Mouse (Mus musculus): Measurements from ENCODE around the gene Nedd9. TPM values are rescaled to one million over a fixed set of nuclear protein-coding genes. Genes with fewer than 3 reads are reported as not detected.

The Nedd9 gene
- polyA plus RNA-seq, 1 experiment from 2014 or later, result 22.9 TPM

DNA sequence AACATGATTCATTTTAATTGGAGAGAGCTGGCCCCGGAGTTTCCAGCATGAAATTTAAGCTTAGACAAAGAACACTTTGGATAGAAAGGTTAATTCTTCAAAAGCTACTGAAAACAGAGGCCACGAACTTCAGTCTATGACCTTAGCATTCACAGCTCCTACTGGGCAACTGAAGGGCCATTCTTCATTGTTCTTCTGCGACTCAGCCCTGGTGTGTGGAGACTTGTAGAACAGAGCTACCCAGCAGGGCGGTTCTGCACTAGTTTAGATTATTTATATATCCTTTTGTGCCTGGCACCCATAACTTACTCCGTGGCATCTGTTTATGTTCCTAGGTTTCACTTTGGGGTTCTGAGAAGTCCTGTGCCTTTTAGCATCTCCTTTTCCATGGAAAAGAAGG is 193.6 kb downstream of the Nedd9 start:
- H3K4me3 ChIP-seq (ENCODE audit: control insufficient read depth in 1 of 2, insufficient read depth in 1 of 2, low read depth in 1 of 2, low read length in 2 of 2), result no peak overlapping the region
- no peaks in the 10 kb centered on the region for H3K36me3 ChIP-seq (ENCODE audit: control insufficient read depth, insufficient read depth, low read length)
- no peak overlapping the region for H3K9ac ChIP-seq (ENCODE audit: low read length)
- no peak overlapping the region for H3K4me2 ChIP-seq (ENCODE audit: low read length)
- 0 out of 2 replicates have a peak, but pooled peaks cover 7% of the 10 kb centered on the region for H3K27me3 ChIP-seq (ENCODE audit: control insufficient read depth, insufficient read depth, low read length)
- H3K4me1 ChIP-seq (ENCODE audit: control insufficient read depth in 2 of 2, insufficient read depth in 2 of 2, low read length in 2 of 2), result peaks cover 0 to 3% of the 10 kb centered on the region in 2 experiments; a peak in 1 of 4 replicates
- WGBS, result 77% methylated on average over 5 of the region's 5 CpGs
- H3K9me3 ChIP-seq (ENCODE audit: control insufficient read depth, low read length), result peaks cover 4% of the 10 kb centered on the region; the same call in 1 of the 2 replicates
- H3K27ac ChIP-seq (replicated peaks in 1 of 2; ENCODE audit: control insufficient read depth in 1 of 2, insufficient read depth in 1 of 2, low read depth in 2 of 2, low read length in 2 of 2), result no peak overlapping the region
- ATAC-seq (ENCODE audit: insufficient number of reproducible peaks, insufficient read depth, low FRiP score, low read depth), result no peak

GRCm38 (mm10) chr13:41291466-41291974 is 195.6 kb downstream of the Nedd9 start:
- H3K4me3 ChIP-seq (ENCODE audit: control insufficient read depth in 1 of 2, insufficient read depth in 1 of 2, low read depth in 1 of 2, low read length in 2 of 2), result no peak overlapping the region
- peaks cover 4% of the 10 kb centered on the region; the same call in 1 of the 2 replicates for H3K9me3 ChIP-seq (ENCODE audit: control insufficient read depth, low read length)
- 76% methylated on average over 4 of the region's 4 CpGs for WGBS

DNA sequence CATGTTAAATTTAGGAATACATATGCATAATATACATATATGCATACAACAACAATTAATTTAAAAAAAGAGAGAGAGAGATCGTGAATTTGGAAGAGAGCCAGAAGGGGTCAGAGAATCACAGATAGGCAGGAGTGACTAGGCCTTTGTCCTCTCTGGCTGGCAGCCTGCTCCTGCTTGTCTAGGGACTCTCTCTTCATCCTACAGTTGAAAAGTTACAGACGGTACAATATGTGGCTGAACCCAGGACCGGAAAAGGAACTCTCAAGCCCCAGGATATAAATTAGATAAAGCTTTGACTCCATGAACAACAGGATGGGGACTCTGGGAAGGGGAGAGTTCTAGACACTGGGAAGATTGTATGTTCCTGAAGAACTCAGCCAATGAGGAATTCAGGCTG is 200.9 kb downstream of the Nedd9 start:
- ATAC-seq (ENCODE audit: insufficient number of reproducible peaks, insufficient read depth, low FRiP score, low read depth), result no peak
- Histone ChIP-seq H3K9me3 (ENCODE audit: control insufficient read depth, low read length) (peaks cover under 1% of the 10 kb centered on the region; the same call in 1 of the 2 replicates), H3K27me3 (ENCODE audit: control insufficient read depth, insufficient read depth, low read length) (no peaks in the 10 kb centered on the region), H3K9ac (ENCODE audit: low read length) (no peak overlapping the region), H3K36me3 (ENCODE audit: control insufficient read depth, insufficient read depth, low read length) (no peaks in the 10 kb centered on the region), H3K27ac (replicated peaks in 1 of 2; ENCODE audit: control insufficient read depth in 1 of 2, insufficient read depth in 1 of 2, low read depth in 2 of 2, low read length in 2 of 2) (peak overlapping the region; percentile 14 to 52; a peak in 2 of 4 replicates), H3K4me1 (ENCODE audit: control insufficient read depth in 2 of 2, insufficient read depth in 2 of 2, low read length in 2 of 2) (peaks cover 0 to 2% of the 10 kb centered on the region in 2 experiments; a peak in 1 of 4 replicates), H3K4me3 (ENCODE audit: control insufficient read depth in 1 of 2, insufficient read depth in 1 of 2, low read depth in 1 of 2, low read length in 2 of 2) (no peak overlapping the region), H3K4me2 (ENCODE audit: low read length) (no peak overlapping the region)
- WGBS, result 43% methylated on average over 3 of the region's 3 CpGs

More at GRCm38 (mm10) chr13:41291466-41291974, 195.6 kb downstream of the Nedd9 start:
- peaks cover 0 to 2% of the 10 kb centered on the region in 2 experiments; a peak in 1 of 4 replicates for H3K4me1 ChIP-seq (ENCODE audit: control insufficient read depth in 2 of 2, insufficient read depth in 2 of 2, low read length in 2 of 2)
- no peak overlapping the region for H3K9ac ChIP-seq (ENCODE audit: low read length)
- ATAC-seq (ENCODE audit: insufficient number of reproducible peaks, insufficient read depth, low FRiP score, low read depth), result no peak
- no peak overlapping the region for H3K27ac ChIP-seq (replicated peaks in 1 of 2; ENCODE audit: control insufficient read depth in 1 of 2, insufficient read depth in 1 of 2, low read depth in 2 of 2, low read length in 2 of 2)
- no peak overlapping the region for H3K4me2 ChIP-seq (ENCODE audit: low read length)
- 0 out of 2 replicates have a peak, but pooled peaks cover 4% of the 10 kb centered on the region for H3K27me3 ChIP-seq (ENCODE audit: control insufficient read depth, insufficient read depth, low read length)
- H3K36me3 ChIP-seq (ENCODE audit: control insufficient read depth, insufficient read depth, low read length), result no peaks in the 10 kb centered on the region

DNA sequence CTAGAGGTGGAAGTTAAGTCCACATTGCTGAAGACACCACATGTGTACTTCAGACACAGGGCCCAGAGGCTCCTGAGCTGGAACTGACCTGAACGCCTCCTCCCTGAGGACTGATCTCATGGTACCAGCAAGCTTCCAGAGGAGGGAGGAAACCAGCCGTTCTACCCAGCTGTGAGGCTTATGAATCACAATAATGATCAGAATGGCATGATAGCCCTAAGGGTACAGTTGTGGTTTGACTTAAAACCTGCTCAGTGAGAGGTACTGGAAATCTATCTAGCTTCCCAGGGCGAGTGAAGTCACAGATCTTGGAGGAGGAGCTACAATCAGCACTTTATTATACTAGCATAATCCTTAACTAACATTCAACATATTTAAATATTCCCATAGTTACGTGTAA is 201.7 kb downstream of the Nedd9 start:
- Histone ChIP-seq H3K9ac (ENCODE audit: low read length) (no peak overlapping the region), H3K4me3 (ENCODE audit: control insufficient read depth in 1 of 2, insufficient read depth in 1 of 2, low read depth in 1 of 2, low read length in 2 of 2) (no peak overlapping the region), H3K9me3 (ENCODE audit: control insufficient read depth, low read length) (no peaks in the 10 kb centered on the region), H3K36me3 (ENCODE audit: control insufficient read depth, insufficient read depth, low read length) (no peaks in the 10 kb centered on the region), H3K4me1 (ENCODE audit: control insufficient read depth in 2 of 2, insufficient read depth in 2 of 2, low read length in 2 of 2) (peaks cover 0 to 2% of the 10 kb centered on the region in 2 experiments; a peak in 1 of 4 replicates), H3K4me2 (ENCODE audit: low read length) (no peak overlapping the region), H3K27ac (replicated peaks in 1 of 2; ENCODE audit: control insufficient read depth in 1 of 2, insufficient read depth in 1 of 2, low read depth in 2 of 2, low read length in 2 of 2) (no peak overlapping the region), H3K27me3 (ENCODE audit: control insufficient read depth, insufficient read depth, low read length) (no peaks in the 10 kb centered on the region)
- ATAC-seq (ENCODE audit: insufficient number of reproducible peaks, insufficient read depth, low FRiP score, low read depth), result no peak
- WGBS, result 79% methylated on average over 4 of the region's 4 CpGs

- Histone ChIP-seq H3K4me2 (ENCODE audit: low read length) (no peak overlapping the region), H3K36me3 (ENCODE audit: control insufficient read depth, insufficient read depth, low read length) (no peaks in the 10 kb centered on the region), H3K4me1 (ENCODE audit: control insufficient read depth in 2 of 2, insufficient read depth in 2 of 2, low read length in 2 of 2) (peaks cover 0 to 2% of the 10 kb centered on the region in 2 experiments; a peak in 1 of 4 replicates), H3K27me3 (ENCODE audit: control insufficient read depth, insufficient read depth, low read length) (no peaks in the 10 kb centered on the region), H3K9me3 (ENCODE audit: control insufficient read depth, low read length) (no peaks in the 10 kb centered on the region), H3K27ac (replicated peaks in 1 of 2; ENCODE audit: control insufficient read depth in 1 of 2, insufficient read depth in 1 of 2, low read depth in 2 of 2, low read length in 2 of 2) (no peak overlapping the region), H3K4me3 (ENCODE audit: control insufficient read depth in 1 of 2, insufficient read depth in 1 of 2, low read depth in 1 of 2, low read length in 2 of 2) (no peak overlapping the region), H3K9ac (ENCODE audit: low read length) (no peak overlapping the region)
- no peak for ATAC-seq (ENCODE audit: insufficient number of reproducible peaks, insufficient read depth, low FRiP score, low read depth)
- 15% methylated on average over 5 of the region's 5 CpGs for WGBS
These were observed 203.9 kb downstream of the Nedd9 start for GRCm38 (mm10) chr13:41283256-41283655.

DNA sequence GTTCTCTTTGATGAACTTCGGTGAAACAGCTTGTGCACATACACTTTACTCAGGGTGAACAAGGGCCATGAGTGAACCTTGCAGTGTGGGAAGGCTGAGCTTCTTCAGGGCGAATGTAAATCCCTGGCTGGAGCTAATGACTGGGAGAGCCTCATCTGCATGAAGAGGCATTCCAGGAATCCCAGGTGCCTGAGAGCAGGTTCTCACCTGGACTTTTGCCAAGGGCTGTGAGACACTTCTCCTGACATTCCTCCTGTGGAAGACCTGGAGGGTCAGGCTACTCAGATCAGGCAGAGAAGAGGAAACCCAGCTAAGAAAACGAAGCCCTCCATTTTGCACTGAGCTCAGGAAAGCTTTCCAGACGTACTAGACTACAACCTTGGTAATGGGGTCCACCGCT is 206.5 kb downstream of the Nedd9 start:
- WGBS, result 54% methylated on average over 5 of the region's 5 CpGs
- no peaks in the 10 kb centered on the region for H3K4me1 ChIP-seq (ENCODE audit: control insufficient read depth in 2 of 2, insufficient read depth in 2 of 2, low read length in 2 of 2)
- no peak overlapping the region for H3K27ac ChIP-seq (replicated peaks in 1 of 2; ENCODE audit: control insufficient read depth in 1 of 2, insufficient read depth in 1 of 2, low read depth in 2 of 2, low read length in 2 of 2)
- H3K9ac ChIP-seq (ENCODE audit: low read length), result no peak overlapping the region
- H3K4me3 ChIP-seq (ENCODE audit: control insufficient read depth in 1 of 2, insufficient read depth in 1 of 2, low read depth in 1 of 2, low read length in 2 of 2), result no peak overlapping the region
- H3K27me3 ChIP-seq (ENCODE audit: control insufficient read depth, insufficient read depth, low read length), result no peaks in the 10 kb centered on the region
- no peak overlapping the region for H3K4me2 ChIP-seq (ENCODE audit: low read length)
- ATAC-seq (ENCODE audit: insufficient number of reproducible peaks, insufficient read depth, low FRiP score, low read depth), result no peak
- no peaks in the 10 kb centered on the region for H3K9me3 ChIP-seq (ENCODE audit: control insufficient read depth, low read length)
- H3K36me3 ChIP-seq (ENCODE audit: control insufficient read depth, insufficient read depth, low read length), result no peaks in the 10 kb centered on the region

- H3K4me2 ChIP-seq (ENCODE audit: low read length), result no peak within 1 kb of the TSS
- no peak within 1 kb of the TSS for H3K4me3 ChIP-seq (ENCODE audit: control insufficient read depth in 1 of 2, insufficient read depth in 1 of 2, low read depth in 1 of 2, low read length in 2 of 2)
- ATAC-seq (ENCODE audit: insufficient number of reproducible peaks, insufficient read depth, low FRiP score, low read depth), result no peak
- H3K27me3 ChIP-seq (ENCODE audit: control insufficient read depth, insufficient read depth, low read length), result no peaks in the 10 kb centered on the region
- no peak within 1 kb of the TSS for H3K9ac ChIP-seq (ENCODE audit: low read length)
- 86% methylated on average over 10 of the region's 10 CpGs for WGBS
- H3K9me3 ChIP-seq (ENCODE audit: control insufficient read depth, low read length), result no peaks in the 10 kb centered on the region
- H3K27ac ChIP-seq (replicated peaks in 1 of 2; ENCODE audit: control insufficient read depth in 1 of 2, insufficient read depth in 1 of 2, low read depth in 2 of 2, low read length in 2 of 2), result no peak within 1 kb of the TSS
- peaks cover 4% of the 10 kb centered on the region; the same call in 1 of the 2 replicates for H3K36me3 ChIP-seq (ENCODE audit: control insufficient read depth, insufficient read depth, low read length)
- H3K4me1 ChIP-seq (ENCODE audit: control insufficient read depth in 2 of 2, insufficient read depth in 2 of 2, low read length in 2 of 2), result no peaks in the 10 kb centered on the region
These were observed 213.1 kb downstream of the Nedd9 start, which contains the start of gene Gm17364 for GRCm38 (mm10) chr13:41273927-41274650. Gm17364 (minus strand) TSS chr13:41273977.
